Mouse (Mus musculus): Measurements from ENCODE around the gene Shoc2. TPM values are rescaled to one million over a fixed set of nuclear protein-coding genes. Genes with fewer than 3 reads are reported as not detected.

Shoc2 gene
- total and polyA plus RNA-seq, 3 experiments: 14.1 to 27.1 (median 23.7) TPM

GRCm38 (mm10) chr19:54014999-54015398 lies 70.9 kb downstream of the Shoc2 start:
- peaks cover 2 to 13% of the 10 kb centered on the region in 2 experiments for H3K36me3 ChIP-seq (replicated peaks in 1 of 2; ENCODE audit: control insufficient read depth in 1 of 2, insufficient read depth in 1 of 2, low read length in 1 of 2)
- dilution Hi-C loops (cut with MboI; ENCODE audit: extremely low pct_ligation_motif_present, extremely low pct_unique_long_range_greater_than_20kb, low sequenced_read_pairs): no loop called here
- H3K9ac ChIP-seq (ENCODE audit: insufficient read depth, low read depth): peak overlapping the region; percentile 56
- in situ Hi-C loops (cut with MboI; ENCODE audit: low pct_ligation_motif_present, low pct_unique_long_range_greater_than_20kb, low sequenced_read_pairs): no loop called here
- no peak for TF ChIP-seq JUN (IDR thresholded peaks at IDR 0.05; ENCODE audit: insufficient read depth, low read depth, low read length)
- peak; percentile 52; the same call in 1 of the 2 replicates for TF ChIP-seq MXI1 (IDR thresholded peaks at IDR 0.05; ENCODE audit: low read depth, low read length)
- TF ChIP-seq MAX (IDR thresholded peaks at IDR 0.05; ENCODE audit: low read length): peak; percentile 60; the same call in 1 of the 2 replicates
- peak; percentile 52 for TF ChIP-seq EP300 (IDR thresholded peaks at IDR 0.05; ENCODE audit: low read length)
- TF ChIP-seq IRF4 (IDR thresholded peaks at IDR 0.05; ENCODE audit: low read depth, low read length): peak; percentile 48; the same call in 1 of the 2 replicates
- 0 out of 2 replicates have a peak, but pooled peaks have one; percentile 33 for TF ChIP-seq MYC (IDR thresholded peaks at IDR 0.05; ENCODE audit: low read depth, low read length)
- peak; percentile 58 for TF ChIP-seq BHLHE40 (IDR thresholded peaks at IDR 0.05; ENCODE audit: low read depth, low read length)
- no peak for TF ChIP-seq MAFK (IDR thresholded peaks at IDR 0.05; ENCODE audit: insufficient replicate concordance, low read length)
- H3K79me2 ChIP-seq (replicated peaks; ENCODE audit: control insufficient read depth, extremely low read depth, insufficient read depth, poor library complexity, severe bottlenecking): no peaks in the 10 kb centered on the region
- DNase-seq (ENCODE audit: extremely low read depth): peak; percentile 38
- H3K27ac ChIP-seq (ENCODE audit: insufficient read depth, low read depth): no peak overlapping the region
- peak overlapping the region; percentile 62 for H3K4me2 ChIP-seq (ENCODE audit: insufficient read depth, low read depth, poor library complexity, severe bottlenecking)
- peaks cover 6 to 31% of the 10 kb centered on the region in 2 experiments for H3K4me1 ChIP-seq (ENCODE audit: control insufficient read depth in 1 of 2, insufficient read depth in 2 of 2)
- H3K4me3 ChIP-seq (replicated peaks in 1 of 3; ENCODE audit: low read depth in 2 of 3, low read length in 2 of 3, poor library complexity in 1 of 3): peak overlapping the region in 1 of 3 experiments; percentile 24
- no peaks in the 10 kb centered on the region for H3K9me3 ChIP-seq (replicated peaks; ENCODE audit: low read length)
- no peaks in the 10 kb centered on the region for H3K27me3 ChIP-seq (replicated peaks)

GRCm38 (mm10) chr19:54015503-54015902 lies 71.4 kb downstream of the Shoc2 start:
- in situ Hi-C loops (cut with MboI; ENCODE audit: low pct_ligation_motif_present, low pct_unique_long_range_greater_than_20kb, low sequenced_read_pairs): no loop called here
- peak overlapping the region; percentile 62 for H3K4me2 ChIP-seq (ENCODE audit: insufficient read depth, low read depth, poor library complexity, severe bottlenecking)
- no peaks in the 10 kb centered on the region for H3K79me2 ChIP-seq (replicated peaks; ENCODE audit: control insufficient read depth, extremely low read depth, insufficient read depth, poor library complexity, severe bottlenecking)
- H3K4me1 ChIP-seq (ENCODE audit: control insufficient read depth in 1 of 2, insufficient read depth in 2 of 2): peaks cover 6 to 31% of the 10 kb centered on the region in 2 experiments
- dilution Hi-C loops (cut with MboI; ENCODE audit: extremely low pct_ligation_motif_present, extremely low pct_unique_long_range_greater_than_20kb, low sequenced_read_pairs): no loop called here
- H3K9ac ChIP-seq (ENCODE audit: insufficient read depth, low read depth): no peak overlapping the region
- H3K36me3 ChIP-seq (replicated peaks in 1 of 2; ENCODE audit: control insufficient read depth in 1 of 2, insufficient read depth in 1 of 2, low read length in 1 of 2): peaks cover 2 to 14% of the 10 kb centered on the region in 2 experiments
- no peak overlapping the region for H3K4me3 ChIP-seq (replicated peaks in 1 of 3; ENCODE audit: low read depth in 2 of 3, low read length in 2 of 3, poor library complexity in 1 of 3)
- no peaks in the 10 kb centered on the region for H3K27me3 ChIP-seq (replicated peaks)
- no peaks in the 10 kb centered on the region for H3K9me3 ChIP-seq (replicated peaks; ENCODE audit: low read length)
- peak; percentile 29 for DNase-seq (ENCODE audit: extremely low read depth)
- TF ChIP-seq CTCF (conservative IDR thresholded peaks at IDR 0.05 in 1 of 2, IDR thresholded peaks at IDR 0.05 in 1 of 2; ENCODE audit: low read depth in 2 of 2, low read length in 2 of 2): no peak
- no peak for TF ChIP-seq ZNF384 (IDR thresholded peaks at IDR 0.05; ENCODE audit: low read depth, low read length)
- TF ChIP-seq MEF2A (IDR thresholded peaks at IDR 0.05; ENCODE audit: borderline replicate concordance, low read depth, low read length): no peak
- no peak for TF ChIP-seq JUN (IDR thresholded peaks at IDR 0.05; ENCODE audit: insufficient read depth, low read depth, low read length)
- no peak for TF ChIP-seq NRF1 (IDR thresholded peaks at IDR 0.05; ENCODE audit: low read depth, low read length)
- TF ChIP-seq CHD2 (IDR thresholded peaks at IDR 0.05; ENCODE audit: low read length): no peak
- no peak for TF ChIP-seq ETS1 (conservative IDR thresholded peaks at IDR 0.05; ENCODE audit: low read depth, low read length)
- TF ChIP-seq TBP (conservative IDR thresholded peaks at IDR 0.05; ENCODE audit: low read depth, low read length): no peak
- no peak for TF ChIP-seq SIN3A (IDR thresholded peaks at IDR 0.05; ENCODE audit: low read length)
- no peak for TF ChIP-seq E2F4 (IDR thresholded peaks at IDR 0.05; ENCODE audit: insufficient replicate concordance, low read depth, low read length)
- TF ChIP-seq POLR2A (IDR thresholded peaks at IDR 0.05; ENCODE audit: low read depth, low read length): no peak
- no peak for TF ChIP-seq USF2 (conservative IDR thresholded peaks at IDR 0.05; ENCODE audit: low read depth, low read length)
- TF ChIP-seq SMC3 (IDR thresholded peaks at IDR 0.05; ENCODE audit: low read depth, low read length): no peak
- no peak for TF ChIP-seq USF1 (IDR thresholded peaks at IDR 0.05; ENCODE audit: low read depth, low read length)
- TF ChIP-seq MXI1 (IDR thresholded peaks at IDR 0.05; ENCODE audit: low read depth, low read length): no peak
- no peak for TF ChIP-seq BHLHE40 (IDR thresholded peaks at IDR 0.05; ENCODE audit: low read depth, low read length)
- TF ChIP-seq RCOR1 (conservative IDR thresholded peaks at IDR 0.05; ENCODE audit: low read depth, low read length): no peak
- no peak overlapping the region for H3K27ac ChIP-seq (ENCODE audit: insufficient read depth, low read depth)

Data from CH12.LX (cell line).